Mouse (Mus musculus): ENCODE measurements around the gene Rccd1. TPM values are rescaled to one million over a fixed set of nuclear protein-coding genes. Genes with fewer than 3 reads are reported as not detected.
"Not testable (repeated sequence)": the region's sequence is repeated elsewhere in the genome, so short reads cannot be mapped to it uniquely, and the experiment has no call there.

Rccd1 gene
- total RNA-seq, 2 experiments from 2014 or later: 13.1 to 14.5 TPM

GRCm38 (mm10) chr7:80346830-80347229, 22.6 kb upstream of the Rccd1 start:
- no peak for DNase-seq (ENCODE audit: low spot score in 2 of 2)

- no peak for DNase-seq (ENCODE audit: low spot score in 2 of 2)
Measured at GRCm38 (mm10) chr7:80346173-80346572, 21.9 kb upstream of the Rccd1 start.

GRCm38 (mm10) chr7:80343270-80344018, 19.2 kb upstream of the Rccd1 start:
- DNase-seq (ENCODE audit: low spot score in 2 of 2): no peak

- peak; percentile 96 to 98 for DNase-seq (ENCODE audit: low spot score in 2 of 2)
Measured at GRCm38 (mm10) chr7:80342858-80343257, 18.6 kb upstream of the Rccd1 start, which contains the start of gene Hddc3. Hddc3 (plus strand) TSS chr7:80343104.

- no peak for DNase-seq (ENCODE audit: low spot score in 2 of 2)
Measured at GRCm38 (mm10) chr7:80341793-80342192, 17.5 kb upstream of the Rccd1 start.

GRCm38 (mm10) chr7:80340793-80341192, 16.5 kb upstream of the Rccd1 start, which contains the start of gene Unc45a:
Unc45a (minus strand) TSS chr7:80341005.
- peak; percentile 63 for DNase-seq (ENCODE audit: low spot score in 2 of 2)

GRCm38 (mm10) chr7:80339793-80340628, 15.8 kb upstream of the Rccd1 start:
- peak; percentile 98 to 99 for DNase-seq (ENCODE audit: low spot score in 2 of 2)

GRCm38 (mm10) chr7:80339371-80339770, 15.1 kb upstream of the Rccd1 start:
- no peak for DNase-seq (ENCODE audit: low spot score in 2 of 2)

- DNase-seq (ENCODE audit: low spot score in 2 of 2): no peak
Measured at GRCm38 (mm10) chr7:80336932-80337331, 12.7 kb upstream of the Rccd1 start.

GRCm38 (mm10) chr7:80334848-80335247, 10.6 kb upstream of the Rccd1 start:
- no peak for DNase-seq (ENCODE audit: low spot score in 2 of 2)

- no peak for DNase-seq (ENCODE audit: low spot score in 2 of 2)
Measured at GRCm38 (mm10) chr7:80331433-80331832, 7.2 kb upstream of the Rccd1 start.

GRCm38 (mm10) chr7:80330278-80330677, 6.0 kb upstream of the Rccd1 start:
- DNase-seq (ENCODE audit: low spot score in 2 of 2): no peak

- DNase-seq (ENCODE audit: low spot score in 2 of 2): no peak
Measured at GRCm38 (mm10) chr7:80326076-80326475, 1.8 kb upstream of the Rccd1 start.

GRCm38 (mm10) chr7:80325292-80325868, 1.1 kb upstream of the Rccd1 start:
- DNase-seq (ENCODE audit: low spot score in 2 of 2): no peak

GRCm38 (mm10) chr7:80324816-80325119, 514 bp upstream of the Rccd1 start:
- DNase-seq (ENCODE audit: low spot score in 2 of 2): not testable (repeated sequence)

- DNase-seq (ENCODE audit: low spot score in 2 of 2): no peak
Measured at GRCm38 (mm10) chr7:80323336-80323735, 918 bp downstream of the Rccd1 start.

GRCm38 (mm10) chr7:80319846-80320496, 4.3 kb downstream of the Rccd1 start:
- no peak for DNase-seq (ENCODE audit: low spot score in 2 of 2)

GRCm38 (mm10) chr7:80318670-80319069, 5.6 kb downstream of the Rccd1 start:
- DNase-seq (ENCODE audit: low spot score in 2 of 2): no peak

GRCm38 (mm10) chr7:80317439-80318115, 6.7 kb downstream of the Rccd1 start:
- no peak for DNase-seq (ENCODE audit: low spot score in 2 of 2)

- DNase-seq (ENCODE audit: low spot score in 2 of 2): no peak
Measured at GRCm38 (mm10) chr7:80315733-80316132, 8.5 kb downstream of the Rccd1 start.

- DNase-seq (ENCODE audit: low spot score in 2 of 2): no peak
Measured at GRCm38 (mm10) chr7:80310771-80311170, 13.5 kb downstream of the Rccd1 start.

Measured in left cerebral cortex, adult 18-20 months (tissue).